Mouse (Mus musculus): ENCODE results near the gene Sec62.
A peak's percentile ranks its signal among the peaks of the same experiment; 100 is the strongest.
"Not testable (repeated sequence)": the region's sequence is repeated elsewhere in the genome, so short reads cannot be mapped to it uniquely, and the experiment has no call there.

Sec62 gene

DNA sequence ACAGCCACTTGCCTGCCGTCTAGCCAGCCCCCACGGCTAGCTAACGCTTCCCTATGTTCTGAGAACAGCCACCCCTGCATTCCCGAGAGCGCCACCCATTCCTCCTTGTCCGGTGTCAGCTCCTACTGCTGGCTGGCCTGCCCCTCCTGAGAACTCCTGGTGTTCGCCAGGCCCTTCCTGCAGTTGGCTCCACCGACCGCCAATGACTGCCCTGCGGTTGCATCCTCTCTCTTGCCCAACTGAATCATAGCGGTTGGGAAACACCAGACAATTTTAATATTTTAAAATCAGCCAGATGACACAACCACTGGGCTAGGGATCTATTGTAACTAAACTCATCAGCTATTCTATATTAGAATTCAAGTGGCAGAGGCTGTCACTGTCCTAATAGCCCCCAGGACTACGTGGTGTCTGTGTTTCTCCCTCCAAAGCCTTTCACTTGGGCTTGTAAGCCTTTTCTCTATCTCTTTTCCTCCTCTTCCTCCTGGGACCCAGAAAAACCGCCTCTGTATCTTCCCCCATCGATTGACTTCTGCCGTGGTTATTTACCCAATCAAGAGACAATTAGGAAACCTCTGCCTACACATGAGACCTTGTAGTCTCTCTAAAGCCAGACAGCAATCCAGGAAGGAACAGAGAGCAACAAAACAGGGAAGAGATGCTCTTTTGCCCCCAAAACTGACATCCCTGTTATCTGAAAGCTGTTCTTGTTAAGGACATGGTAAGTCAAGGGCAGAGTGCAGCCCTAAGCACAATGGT is 39.4 kb downstream of the Sec62 start:
- no peak for DNase-seq (ENCODE audit: low spot score in 2 of 2)

DNA sequence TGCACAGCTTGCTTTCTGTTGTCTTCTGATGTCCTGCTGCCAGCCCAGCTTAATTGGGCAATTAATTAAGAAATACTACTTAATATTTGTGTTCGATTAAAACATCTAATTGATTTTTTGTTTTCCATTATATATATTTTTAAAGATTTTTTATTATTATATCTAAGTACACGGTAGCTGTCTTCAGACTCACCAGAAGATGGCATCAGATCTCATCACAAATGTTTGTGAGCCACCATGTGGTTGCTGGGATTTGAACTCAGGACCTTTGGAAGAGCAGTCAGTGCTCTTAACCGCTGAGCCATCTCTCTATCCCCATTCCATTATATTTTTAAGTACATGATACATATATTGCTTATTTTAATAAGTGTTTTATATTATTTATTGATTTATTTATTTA is 40.6 kb downstream of the Sec62 start:
- DNase-seq (ENCODE audit: low spot score in 2 of 2), result no peak

DNA sequence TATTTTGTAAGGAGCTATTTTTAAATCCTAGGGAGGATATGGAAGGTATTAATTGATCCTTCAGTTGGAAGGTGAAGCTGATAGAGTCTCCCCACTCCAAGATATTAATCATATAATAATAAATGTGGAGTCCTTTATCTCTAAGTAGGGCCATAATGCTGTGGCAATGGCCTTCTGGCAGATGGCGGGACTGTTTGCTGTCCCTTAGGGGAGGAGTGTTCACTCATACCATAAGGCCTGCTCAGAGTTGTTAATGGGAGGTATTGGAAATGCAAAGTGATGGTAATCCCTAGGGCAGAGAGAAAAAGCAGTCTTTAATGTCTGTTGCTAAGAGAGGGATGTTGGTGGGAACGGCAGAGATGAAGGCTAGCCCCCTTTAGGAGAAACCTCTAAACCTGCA is 53.1 kb downstream of the Sec62 start:
- DNase-seq (ENCODE audit: low spot score in 2 of 2), result no peak

DNA sequence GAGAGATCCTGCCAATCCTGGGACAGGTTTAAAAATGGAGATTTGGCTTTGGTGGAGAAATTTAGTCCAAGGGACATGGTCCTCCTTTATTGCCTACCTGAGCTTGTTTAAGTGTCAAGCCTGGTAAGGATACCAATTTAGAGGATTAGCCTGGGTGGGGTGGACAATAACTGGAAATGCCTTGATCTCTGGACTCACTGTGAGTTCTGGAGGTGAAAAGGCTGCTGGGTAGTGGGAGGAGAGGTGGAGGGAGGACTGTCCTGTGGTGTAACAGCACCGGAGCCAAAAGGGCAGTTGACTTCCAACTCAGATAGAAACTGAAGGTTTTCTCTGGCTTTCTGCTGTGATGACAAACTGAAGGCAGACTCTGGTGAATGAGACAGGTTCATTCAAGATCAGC is 54.7 kb downstream of the Sec62 start:
- DNase-seq (ENCODE audit: low spot score in 2 of 2), result no peak

DNA sequence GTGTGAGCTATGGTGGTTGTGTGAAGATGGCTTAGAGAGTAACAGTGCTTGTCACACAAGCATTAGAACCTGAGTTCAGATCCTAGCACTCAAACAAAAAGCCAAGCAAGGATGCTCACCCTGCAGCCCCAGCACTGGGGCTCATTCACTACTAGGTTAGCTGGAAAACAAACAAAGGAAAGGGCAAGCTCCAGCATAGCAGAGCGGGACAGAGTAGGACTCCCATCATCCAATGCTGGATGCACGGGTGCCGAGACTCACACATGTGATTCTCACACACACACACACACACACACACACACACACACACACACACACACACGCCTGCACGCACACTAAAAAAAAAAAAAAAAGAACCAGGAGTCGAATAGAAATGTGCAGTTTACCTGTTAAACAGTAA is 58.7 kb downstream of the Sec62 start:
- no peak for DNase-seq (ENCODE audit: low spot score in 2 of 2)

DNA sequence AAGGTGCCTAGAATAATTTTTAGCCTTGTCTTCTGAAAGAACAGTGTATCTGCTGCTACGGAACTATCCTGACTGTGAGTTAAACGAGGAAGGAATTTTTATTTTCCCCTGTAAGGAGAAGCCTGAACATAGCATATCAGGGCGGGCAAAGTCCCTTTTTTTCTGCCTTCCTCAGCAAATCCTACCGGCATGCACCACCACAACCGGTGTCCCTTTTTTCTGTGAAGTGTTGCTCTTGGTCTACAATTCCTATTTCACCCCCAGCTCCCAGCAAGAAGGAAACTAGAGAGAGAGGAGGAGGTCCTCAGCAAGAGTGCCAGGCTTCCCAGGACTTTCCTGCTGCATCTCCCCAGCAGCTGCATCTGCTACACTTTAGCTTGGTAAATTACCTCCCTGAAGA is 60.9 kb downstream of the Sec62 start:
- no peak for DNase-seq (ENCODE audit: low spot score in 2 of 2)

DNA sequence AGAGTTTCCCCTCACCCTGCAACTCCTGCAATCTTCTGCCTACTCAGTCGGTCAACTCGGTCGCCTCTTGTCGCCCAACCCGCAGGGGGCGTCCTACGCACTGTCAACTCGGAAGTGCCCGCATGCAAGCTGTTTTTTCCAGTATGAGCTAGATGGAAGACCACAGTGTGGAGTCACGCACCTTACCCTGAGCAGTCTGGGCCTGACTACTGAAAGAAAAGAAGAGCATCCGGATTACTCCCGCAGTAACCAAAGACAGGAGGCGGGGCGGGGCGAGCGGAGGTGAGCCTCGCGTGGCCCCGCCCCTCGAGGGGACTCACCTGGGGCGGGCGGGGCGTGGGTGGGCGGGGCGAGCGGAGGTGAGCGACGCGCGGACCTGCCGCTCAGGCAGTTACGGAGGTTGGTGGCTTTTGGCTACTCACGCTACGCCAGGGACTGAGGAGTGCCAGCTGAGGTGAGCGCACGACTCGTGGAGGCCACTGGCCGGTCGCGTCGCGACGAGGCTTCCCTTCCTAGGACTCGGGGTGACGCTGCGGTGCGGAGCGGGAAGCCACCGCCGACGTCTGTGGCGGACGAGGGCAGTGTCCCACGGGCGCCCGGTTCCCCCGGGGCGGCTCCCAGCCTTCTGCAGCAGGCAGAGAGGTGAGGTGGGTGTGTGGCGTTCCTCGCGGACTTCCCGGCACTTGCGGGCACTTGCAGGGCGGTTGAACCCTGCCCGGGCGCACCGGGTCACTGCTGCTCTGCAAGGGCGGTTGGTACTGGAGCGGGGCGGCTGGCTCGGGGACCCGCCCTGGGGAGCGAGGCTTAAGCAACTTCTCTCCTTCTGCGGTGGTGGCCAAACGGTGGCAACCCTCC is 63.2 kb downstream of the Sec62 start, which contains the start of gene Gpr160:
Gpr160 (plus strand) TSS at position 347 of the 855 bp plus-strand sequence.
- DNase-seq (ENCODE audit: low spot score in 2 of 2), result peak; percentile 45 to 62

DNA sequence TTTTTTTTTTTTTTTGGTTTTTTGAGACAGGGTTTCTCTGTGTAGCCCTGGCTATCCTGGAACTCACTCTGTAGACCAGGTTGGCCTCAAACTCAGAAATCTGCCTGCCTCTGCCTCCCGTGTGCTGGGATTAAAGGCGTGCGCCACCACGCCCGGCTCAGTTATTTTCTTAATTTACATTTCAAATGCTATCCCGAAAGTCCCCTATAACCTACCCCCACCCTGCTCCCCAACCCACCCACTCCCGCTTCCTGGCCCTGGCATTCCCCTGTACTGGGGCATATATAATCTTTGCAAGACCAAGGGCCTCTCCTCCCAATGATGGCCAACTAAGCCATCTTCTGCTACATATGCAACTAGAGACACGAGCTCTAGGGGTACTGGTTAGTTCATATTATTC is 66.9 kb downstream of the Sec62 start:
- DNase-seq (ENCODE audit: low spot score in 2 of 2), result not testable (repeated sequence)

DNA sequence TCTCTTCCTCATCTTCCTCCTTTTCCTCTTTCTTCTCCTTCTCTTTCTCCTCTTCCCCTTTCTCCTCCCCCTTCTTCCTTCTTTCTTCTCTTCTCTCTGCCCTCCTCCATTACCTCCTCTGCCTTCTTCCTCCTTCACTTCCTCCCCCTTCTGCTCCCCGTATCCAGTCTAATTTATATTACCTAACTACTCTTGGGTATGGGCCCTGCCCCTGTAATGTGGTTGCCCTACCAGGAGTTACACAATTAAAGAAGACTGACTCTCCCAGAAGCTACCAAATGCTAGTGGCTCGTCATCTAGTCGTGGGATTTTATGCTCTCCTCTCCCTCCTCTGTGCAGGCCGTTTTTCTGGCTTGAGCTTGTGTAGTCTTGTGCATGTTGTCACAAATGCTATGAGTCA is 68.0 kb downstream of the Sec62 start:
- no peak for DNase-seq (ENCODE audit: low spot score in 2 of 2)

DNA sequence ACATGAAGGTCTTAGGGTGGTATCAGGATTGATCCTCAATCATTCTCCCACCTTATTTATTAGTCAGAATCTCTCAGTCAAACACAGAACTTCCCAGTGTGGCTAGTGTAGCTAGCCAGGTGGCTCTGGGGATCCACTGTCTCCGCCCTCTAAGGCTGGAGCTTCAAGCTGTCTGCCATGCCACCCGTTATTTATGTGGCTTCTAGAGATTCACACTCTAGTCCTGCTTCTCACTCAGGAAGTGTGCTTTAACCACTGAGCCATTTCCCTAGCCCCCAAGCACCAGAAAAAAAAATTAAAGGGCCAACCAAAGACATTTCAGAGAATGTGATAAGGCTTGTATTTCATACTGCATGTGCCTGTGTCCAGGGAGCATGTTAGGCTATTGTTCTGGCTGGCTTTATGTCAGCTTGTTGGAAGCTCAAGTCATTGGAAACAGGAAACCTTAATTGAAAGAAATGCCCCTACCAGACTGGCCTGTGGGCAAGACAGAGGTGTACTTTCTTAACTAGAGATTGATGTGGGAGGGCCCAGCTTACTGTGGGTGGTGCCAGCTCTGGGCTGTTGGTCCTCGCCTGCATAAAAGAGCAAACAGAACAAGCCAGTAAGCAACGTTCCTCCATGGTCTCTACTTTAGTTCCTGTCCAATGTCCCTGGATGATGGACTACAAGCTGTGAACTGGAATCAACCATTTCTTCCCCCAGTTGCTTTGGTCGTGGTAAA is 71.2 kb downstream of the Sec62 start:
- no peak for DNase-seq (ENCODE audit: low spot score in 2 of 2)

DNA sequence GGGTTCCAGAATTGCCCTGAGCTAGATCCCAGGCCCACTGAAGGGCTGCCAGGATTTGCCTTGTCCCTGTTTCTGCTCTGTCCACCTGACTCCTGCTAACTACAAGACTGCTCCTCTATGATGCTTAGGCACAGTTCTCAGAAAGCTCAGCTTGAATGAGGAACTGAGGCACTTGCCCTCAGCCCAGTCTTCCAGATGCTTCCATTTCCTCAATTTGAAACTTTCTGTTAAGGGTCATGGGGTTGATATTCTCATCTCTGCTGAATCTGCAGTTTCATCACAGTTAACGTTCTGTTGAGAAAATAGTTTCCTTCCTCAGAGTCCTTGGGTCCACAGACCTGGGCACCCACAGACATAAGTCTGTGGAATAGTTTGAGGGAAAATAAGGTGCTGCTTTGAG is 72.0 kb downstream of the Sec62 start:
- peak; percentile 6 to 32 for DNase-seq (ENCODE audit: low spot score in 2 of 2)

DNA sequence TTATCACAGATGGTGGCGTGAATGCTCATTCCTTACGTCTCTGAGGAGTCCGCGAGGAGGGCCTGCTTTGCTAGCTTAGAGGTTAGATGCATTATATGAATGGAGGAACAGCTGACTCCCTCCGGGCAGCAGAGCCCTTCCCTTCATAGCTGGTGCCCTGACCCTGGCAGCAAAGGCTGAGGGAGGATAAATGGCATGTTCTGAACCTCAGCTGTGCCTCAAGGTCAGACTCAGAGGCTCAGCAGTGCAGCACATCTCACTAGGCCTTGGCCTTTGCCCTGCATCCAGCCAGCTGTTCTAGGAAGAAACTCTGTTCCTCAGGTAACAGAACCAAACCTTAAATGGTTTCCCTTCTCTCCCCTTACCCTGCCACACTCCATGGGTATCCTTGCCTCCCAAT is 75.5 kb downstream of the Sec62 start:
- DNase-seq (ENCODE audit: low spot score in 2 of 2), result no peak

DNA sequence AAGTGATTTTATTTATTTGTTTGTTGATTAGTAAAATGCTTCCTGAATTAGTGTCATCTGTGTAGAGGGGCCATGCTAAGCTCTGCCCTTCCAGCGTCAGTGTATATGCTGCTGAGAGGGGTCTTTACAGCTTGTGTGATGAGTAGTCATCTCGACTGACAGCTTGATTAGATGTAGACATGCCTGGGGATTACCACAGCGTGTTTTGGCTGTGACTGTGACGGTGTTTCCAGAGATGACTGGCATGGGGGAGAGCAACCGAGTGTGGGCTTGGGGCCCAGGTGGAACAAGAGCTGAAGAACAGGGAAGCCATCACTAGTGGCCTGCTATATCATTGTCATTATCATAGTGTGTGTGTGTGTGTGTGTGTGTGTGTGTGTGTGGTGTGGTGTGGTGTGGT is 76.0 kb downstream of the Sec62 start:
- DNase-seq (ENCODE audit: low spot score in 2 of 2), result no peak

DNA sequence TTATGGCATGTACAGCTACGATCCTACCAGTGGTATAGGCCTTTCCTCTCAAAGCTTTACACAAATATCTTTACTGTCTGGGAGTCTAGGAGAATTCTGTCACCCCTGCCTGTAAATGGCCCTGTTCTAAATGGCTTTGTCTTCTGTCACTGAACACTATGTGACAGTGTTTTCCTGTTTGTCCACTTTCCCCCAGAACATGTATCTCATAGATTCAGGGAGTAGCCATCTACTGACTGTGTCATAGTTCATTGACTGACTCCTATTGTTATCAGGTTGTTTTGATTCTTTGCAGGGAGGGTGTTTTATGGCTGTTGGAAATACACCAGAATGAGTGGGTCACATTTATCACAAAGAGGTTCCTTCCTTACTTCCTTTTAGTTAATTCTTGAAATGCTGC is 77.3 kb downstream of the Sec62 start:
- DNase-seq (ENCODE audit: low spot score in 2 of 2), result no peak
